Mouse (Mus musculus): Measurements from ENCODE around the gene Anapc16.
"Not testable (repeated sequence)": the region's sequence is repeated elsewhere in the genome, so short reads cannot be mapped to it uniquely, and the experiment has no call there.

Anapc16 gene

DNA sequence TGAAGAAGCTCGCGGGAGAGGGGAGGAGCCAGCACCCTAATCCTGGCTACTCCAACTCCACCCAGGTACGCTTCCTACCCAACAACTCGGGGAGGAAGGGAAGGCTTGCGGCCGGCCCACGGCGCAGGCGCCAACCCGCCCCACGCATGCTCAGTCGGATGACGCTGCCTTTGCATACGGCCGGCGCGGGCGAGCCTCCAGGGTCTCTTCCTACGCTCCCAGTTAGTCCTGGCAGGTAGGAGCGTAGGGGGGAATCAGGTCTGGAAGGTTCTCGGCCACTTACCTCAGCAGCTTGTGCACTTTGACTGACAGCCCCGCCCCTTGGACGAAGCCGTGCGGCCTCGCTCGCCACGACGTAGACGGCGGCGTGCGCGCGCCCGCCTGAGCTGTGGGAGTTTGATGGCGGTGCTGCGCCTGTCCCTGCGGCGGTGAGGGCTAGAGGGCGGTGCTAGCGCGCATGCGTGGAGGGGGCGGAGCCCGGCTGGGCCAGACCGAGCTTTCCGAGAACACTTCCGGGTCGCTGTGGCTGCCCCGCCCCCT is at the start of gene Anapc16, which contains the start of gene Ascc1:
Anapc16 (minus strand) TSS at position 463 of the 540 bp plus-strand sequence.
Ascc1 (plus strand) TSS at position 133 of the 540 bp plus-strand sequence.
- DNase-seq, result peak; percentile 95

- no peak for DNase-seq
These were observed 47.6 kb upstream of the Anapc16 start for GRCm38 (mm10) chr10:60050581-60050980.

- peak; percentile 60 for DNase-seq
These were observed 43.8 kb upstream of the Anapc16 start for GRCm38 (mm10) chr10:60046696-60047095.

GRCm38 (mm10) chr10:60042350-60042922 is 39.5 kb upstream of the Anapc16 start:
- peak; percentile 44 for DNase-seq

- DNase-seq, result no peak
These were observed 32.8 kb upstream of the Anapc16 start for GRCm38 (mm10) chr10:60035744-60036143.

DNA sequence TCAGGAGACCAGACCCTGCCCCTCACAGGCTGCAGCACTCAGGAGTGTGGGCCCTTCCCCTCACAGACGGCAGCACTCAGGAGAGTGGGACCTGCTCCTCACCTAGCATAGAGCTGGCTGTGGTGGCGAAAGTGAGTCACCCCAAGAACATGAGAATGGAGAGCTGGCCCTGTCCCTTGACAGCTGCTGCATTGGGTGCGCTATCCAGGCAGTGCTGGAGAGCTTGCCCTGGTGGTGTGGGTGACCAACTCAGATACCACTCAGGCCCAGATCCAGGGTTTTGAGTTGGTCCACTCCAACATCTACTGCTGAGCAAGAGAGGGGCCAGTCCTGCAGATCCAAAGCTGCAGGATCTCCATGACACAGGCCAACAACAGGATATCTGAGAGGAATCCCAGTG is 31.7 kb upstream of the Anapc16 start:
- DNase-seq, result no peak

GRCm38 (mm10) chr10:60033064-60033463 is 30.1 kb upstream of the Anapc16 start:
- no peak for DNase-seq

- DNase-seq, result no peak
These were observed 29.7 kb upstream of the Anapc16 start for GRCm38 (mm10) chr10:60032622-60033021.

DNA sequence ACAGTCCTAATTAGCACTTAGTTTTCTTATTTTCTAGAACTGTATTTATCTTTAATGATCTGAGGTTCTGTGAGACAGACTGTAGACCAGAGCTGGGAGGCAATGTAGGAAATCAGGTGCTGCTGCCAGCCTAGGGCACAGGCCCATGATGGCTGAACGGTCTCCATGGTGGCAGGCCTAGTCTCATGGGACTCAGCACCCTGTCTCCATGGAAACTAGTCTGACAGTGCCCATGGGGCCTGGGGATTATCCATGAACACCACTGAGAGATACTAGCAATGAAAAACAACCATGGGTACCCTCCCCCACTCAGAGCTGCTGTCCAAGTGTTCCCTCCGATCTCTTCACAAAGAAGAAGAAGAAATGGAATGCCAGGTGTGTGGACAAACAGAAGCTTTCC is 29.1 kb upstream of the Anapc16 start:
- no peak for DNase-seq

DNA sequence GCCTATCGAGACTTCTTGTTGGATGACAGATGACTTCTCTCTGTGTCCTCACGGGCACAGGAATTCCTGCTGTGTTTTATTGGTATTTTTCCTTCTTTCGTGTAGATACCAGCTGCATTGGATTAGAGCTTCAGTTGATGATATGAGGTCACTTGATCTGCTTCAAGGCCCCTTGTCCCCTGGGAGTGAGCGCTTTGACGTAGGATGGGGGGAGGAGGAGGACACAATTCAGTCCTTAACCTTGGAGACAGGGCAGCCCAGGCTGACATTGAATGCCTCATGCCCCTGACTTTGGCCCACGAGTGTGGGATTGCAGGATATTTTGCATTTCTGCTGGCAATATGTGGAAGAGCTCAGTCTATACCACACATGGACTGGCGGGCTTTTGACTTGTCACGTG is 28.6 kb upstream of the Anapc16 start:
- DNase-seq, result no peak

DNA sequence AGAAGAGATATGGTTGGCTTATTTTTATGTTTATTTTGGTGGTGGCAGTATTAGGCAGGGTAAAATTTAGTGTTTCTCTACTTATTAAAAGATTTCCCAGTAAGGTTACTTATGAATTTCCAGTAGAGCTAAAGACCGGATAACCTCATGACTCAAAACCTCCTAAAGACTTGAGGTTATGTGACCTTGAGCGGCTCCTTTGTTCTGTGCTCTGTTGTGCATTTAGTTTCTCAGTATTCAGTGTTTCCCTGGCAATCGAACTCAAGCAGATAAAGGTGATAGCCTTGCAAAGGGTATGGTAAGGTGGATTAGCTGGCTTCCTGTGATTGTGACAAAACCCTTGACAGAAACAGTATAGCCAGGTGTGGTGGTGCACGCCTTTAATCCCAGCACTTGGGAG is 26.5 kb upstream of the Anapc16 start:
- DNase-seq, result no peak

DNA sequence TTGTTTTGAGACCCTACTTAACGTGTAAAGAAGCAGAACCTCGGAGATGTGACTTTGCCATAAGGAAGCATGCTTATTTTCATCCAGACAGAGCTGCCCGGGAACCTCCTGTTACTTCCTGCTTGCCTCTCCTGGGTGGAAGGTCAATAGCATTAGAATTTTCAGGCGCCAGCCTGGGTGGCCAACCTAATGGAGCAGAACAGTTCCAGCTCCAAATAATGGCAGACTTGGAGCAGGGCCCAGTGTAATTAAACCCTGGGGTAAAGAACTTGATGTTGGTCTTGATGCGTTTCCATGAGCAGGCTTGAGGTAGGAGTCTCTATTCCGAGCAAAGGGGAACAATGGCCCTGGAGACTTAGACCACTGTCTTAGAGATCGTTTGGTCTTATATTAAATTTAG is 26.0 kb upstream of the Anapc16 start:
- no peak for DNase-seq

- DNase-seq, result peak; percentile 5
These were observed 25.2 kb upstream of the Anapc16 start for GRCm38 (mm10) chr10:60028181-60028580.

- peak; percentile 4 for DNase-seq
These were observed 24.7 kb upstream of the Anapc16 start for GRCm38 (mm10) chr10:60027619-60028084.

DNA sequence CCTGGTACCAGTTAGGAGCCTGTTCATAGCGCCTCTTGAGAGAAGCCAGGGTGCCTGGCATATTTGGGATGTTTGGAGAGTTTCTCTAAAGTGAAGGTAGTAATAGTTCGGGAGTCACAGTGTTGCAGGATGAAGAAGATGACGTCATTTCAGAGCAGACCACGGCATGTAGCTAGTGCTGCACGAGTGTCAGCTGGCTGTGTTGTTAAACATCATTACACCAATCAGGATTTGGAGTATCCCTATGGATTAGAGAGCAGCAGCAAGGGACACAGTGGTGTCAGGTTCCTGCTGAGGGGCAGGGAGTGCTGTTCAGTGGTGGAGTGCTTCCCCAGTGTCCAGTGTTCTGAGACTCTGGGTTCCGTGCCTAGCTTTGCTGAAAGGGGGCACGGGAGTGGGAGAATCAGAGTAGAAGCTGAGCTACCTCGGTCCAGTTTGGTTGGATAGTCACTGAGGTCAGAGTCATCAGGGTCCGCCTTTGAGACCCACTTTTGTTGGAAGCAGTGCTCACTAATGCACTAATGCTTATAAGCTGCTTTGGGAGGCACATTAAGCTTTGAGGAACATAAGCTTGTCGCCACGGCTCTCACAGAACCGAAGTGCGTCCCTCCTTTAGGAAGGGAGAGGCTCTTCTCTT is 23.9 kb upstream of the Anapc16 start:
- DNase-seq, result no peak

GRCm38 (mm10) chr10:60023751-60024150 is 20.8 kb upstream of the Anapc16 start:
- DNase-seq, result no peak

- DNase-seq, result peak; percentile 8
These were observed 16.4 kb upstream of the Anapc16 start for GRCm38 (mm10) chr10:60019299-60019698.

GRCm38 (mm10) chr10:60016223-60016622 is 13.3 kb upstream of the Anapc16 start:
- no peak for DNase-seq

DNA sequence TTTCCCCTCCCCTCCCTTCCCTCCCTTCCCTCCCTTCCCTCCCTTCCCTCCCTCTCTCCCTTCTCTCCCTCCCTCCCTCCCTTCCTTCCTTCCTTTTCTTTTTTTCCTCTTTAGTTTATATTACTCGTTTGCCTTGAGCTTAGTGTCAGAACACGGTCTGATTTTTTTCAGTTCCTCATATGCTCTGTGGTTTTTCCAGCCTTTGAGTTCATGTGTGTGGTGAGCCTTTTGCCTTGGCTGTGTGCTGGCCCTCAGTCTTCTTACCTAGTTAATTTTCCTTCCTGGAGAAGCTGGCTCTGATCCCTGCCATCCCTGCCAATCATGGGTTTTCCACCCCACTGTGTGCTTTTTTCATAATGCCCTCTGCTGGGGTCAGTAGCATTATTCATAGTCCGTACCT is 6.2 kb upstream of the Anapc16 start:
- no peak for DNase-seq

GRCm38 (mm10) chr10:60005264-60005663 is 2.3 kb upstream of the Anapc16 start:
- peak; percentile 78 for DNase-seq

GRCm38 (mm10) chr10:60003847-60004246 is 912 bp upstream of the Anapc16 start:
- DNase-seq, result no peak

DNA sequence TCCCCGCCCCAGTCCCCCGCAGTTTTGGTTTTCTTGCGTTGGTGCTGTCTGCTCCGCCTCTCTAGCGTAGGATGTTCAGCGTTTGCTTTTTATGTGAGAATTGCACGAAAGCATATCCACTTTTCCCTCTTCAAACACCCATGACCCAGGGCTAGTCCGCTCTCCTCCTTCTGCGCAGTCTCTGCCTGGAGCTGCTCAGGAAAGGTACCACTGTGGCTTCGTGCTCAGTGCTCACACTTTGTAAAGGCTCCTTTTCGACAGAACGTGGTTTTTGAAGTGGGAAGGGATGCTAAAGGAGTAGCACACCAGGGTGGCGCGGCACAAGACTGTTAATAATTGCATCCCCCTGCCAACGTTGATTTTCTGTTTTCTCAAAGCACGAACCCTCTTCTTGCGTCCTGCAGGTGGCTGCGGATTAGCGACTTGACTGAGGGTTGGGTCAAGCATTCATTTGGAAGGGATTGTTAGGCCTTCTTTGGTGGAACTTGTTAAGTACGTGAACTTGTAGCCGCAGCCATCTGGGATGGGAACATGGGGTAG is 348 bp upstream of the Anapc16 start:
- no peak for DNase-seq

DNA sequence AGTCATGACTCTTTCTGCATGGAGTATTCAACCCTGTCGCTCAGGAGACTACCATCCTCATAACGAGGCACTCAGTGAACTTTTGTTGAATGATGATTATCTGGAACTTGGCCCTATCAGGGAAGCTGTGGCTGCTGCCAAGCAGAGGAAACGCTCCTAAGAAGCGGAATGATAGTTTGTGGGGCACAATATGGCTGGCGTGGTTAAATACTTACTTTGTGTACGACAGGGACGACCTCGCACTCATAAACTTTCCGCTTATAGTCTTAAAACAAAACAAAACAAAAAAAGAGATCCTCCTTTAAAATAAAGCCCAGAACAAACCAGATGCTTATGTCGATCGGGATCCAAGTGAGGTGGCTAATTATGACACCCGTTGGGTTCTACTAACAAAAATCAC is 732 bp downstream of the Anapc16 start:
- DNase-seq, result no peak

- DNase-seq, result not testable (repeated sequence)
These were observed 1.3 kb downstream of the Anapc16 start for GRCm38 (mm10) chr10:60001663-60002062.
